Mouse (Mus musculus) liver, embryonic 13.5 days (tissue): ENCODE data around the gene Tmem262. TPM values are rescaled to one million over a fixed set of nuclear protein-coding genes. Genes with fewer than 3 reads are reported as not detected.
"Not testable (repeated sequence)": the region's sequence is repeated elsewhere in the genome, so short reads cannot be mapped to it uniquely, and the experiment has no call there.

Experiments used
- ATAC-seq: fragments of 200-750 bp; cut with Nextera tagmentation; 2 replicates; pipeline ENCODE4 v1.8.0; 2017; ENCODE audit warnings: low read depth, mild to moderate bottlenecking, moderate number of reproducible peaks, moderate library complexity
- DNase-seq: peaks from one replicate; pipeline ENCODE4 v3.0.0; 2022
- H3K27ac ChIP-seq: fragments of 300-500 bp; sonication (generic); 2 replicates; pipeline ENCODE4 v1.5.1; 2015; ENCODE audit warnings: moderate library complexity, mild to moderate bottlenecking, inconsistent platforms
- H3K27me3 ChIP-seq: fragments of 300-500 bp; sonication (generic); 2 replicates; pipeline ENCODE4 v1.6.1; 2015; ENCODE audit warnings: mild to moderate bottlenecking, inconsistent platforms
- H3K36me3 ChIP-seq: fragments of 300-500 bp; sonication (generic); 2 replicates; pipeline ENCODE4 v1.6.1; 2015; ENCODE audit warnings: mild to moderate bottlenecking, inconsistent platforms
- H3K4me1 ChIP-seq: fragments of 300-500 bp; sonication (generic); replicated peaks from 2 replicates; pipeline ENCODE4 v1.6.1; 2015; ENCODE audit warnings: inconsistent platforms
- H3K4me2 ChIP-seq: fragments of 300-500 bp; sonication (generic); 2 replicates; pipeline ENCODE4 v1.6.1; 2015; ENCODE audit warnings: inconsistent platforms, mild to moderate bottlenecking, moderate library complexity
- H3K4me3 ChIP-seq: fragments of 300-500 bp; sonication (generic); replicated peaks from 2 replicates; pipeline ENCODE4 v1.5.1; 2015; ENCODE audit warnings: mild to moderate bottlenecking, inconsistent platforms
- H3K9ac ChIP-seq: fragments of 300-500 bp; sonication (generic); 2 replicates; pipeline ENCODE4 v1.6.1; 2015; ENCODE audit warnings: mild to moderate bottlenecking, inconsistent platforms
- H3K9me3 ChIP-seq: fragments of 300-500 bp; sonication (generic); replicated peaks from 2 replicates; pipeline ENCODE4 v1.6.1; 2016; ENCODE audit warnings: inconsistent platforms
- WGBS: fragments of 180-500 bp; shearing (Covaris S2); methylation state at CpG from one replicate; pipeline ENCODE4 v1.1.7; 2015; ENCODE audit not compliant: insufficient replicate concordance; 5-methylcytosine and 5-hydroxymethylcytosine counted together
- polyA plus RNA-seq: library from polyadenylated mRNA; unstranded; fragments of >200 nt; fragmentation: Nextera tagmentation; extraction: Ambion mirVana; gene quantifications from 2 replicates; pipeline ENCODE4 v1.2.1, GENCODE M21; 2015

The Tmem262 gene
- polyA plus RNA-seq = not detected in 2 replicates

DNA sequence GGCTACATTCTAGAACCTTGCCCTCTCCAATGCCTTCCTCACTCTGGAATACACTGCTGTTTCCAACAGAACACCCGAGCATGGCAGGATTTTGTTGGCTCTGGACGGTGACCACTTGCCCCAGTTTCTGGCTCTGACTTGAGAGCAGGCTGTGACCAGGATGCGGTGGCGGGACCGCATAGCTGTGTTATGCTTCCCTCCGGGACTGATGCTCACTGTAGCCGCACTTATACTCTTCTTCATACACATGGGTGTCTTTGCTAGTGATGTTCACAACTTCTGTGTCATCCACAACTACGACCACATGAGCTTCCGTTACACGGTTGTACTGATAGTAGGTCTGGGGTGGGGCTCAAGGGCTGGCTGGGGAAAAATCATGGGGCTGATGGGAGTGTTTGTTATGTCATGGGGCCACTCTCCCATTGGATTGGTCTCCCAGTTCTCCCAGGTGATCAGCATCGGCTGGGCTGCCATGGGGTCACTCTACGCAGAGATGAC lies at the start of gene Tmem262:
TSS of gene Tmem262 (plus strand) at position 51 of the 498 bp plus-strand sequence.
- Histone ChIP-seq H3K4me2 (no peak within 1 kb of the TSS), H3K27ac (no peak within 1 kb of the TSS), H3K9me3 (no peaks in the 10 kb centered on the region), H3K4me1 (peaks cover 39% of the 10 kb centered on the region), H3K4me3 (no peak within 1 kb of the TSS), H3K36me3 (peaks cover 30% of the 10 kb centered on the region), H3K9ac (no peak within 1 kb of the TSS), H3K27me3 (no peaks in the 10 kb centered on the region)
- ATAC-seq (no peak), DNase-seq (no peak)
- WGBS = 78% methylated on average over 12 of the region's 12 CpGs

DNA sequence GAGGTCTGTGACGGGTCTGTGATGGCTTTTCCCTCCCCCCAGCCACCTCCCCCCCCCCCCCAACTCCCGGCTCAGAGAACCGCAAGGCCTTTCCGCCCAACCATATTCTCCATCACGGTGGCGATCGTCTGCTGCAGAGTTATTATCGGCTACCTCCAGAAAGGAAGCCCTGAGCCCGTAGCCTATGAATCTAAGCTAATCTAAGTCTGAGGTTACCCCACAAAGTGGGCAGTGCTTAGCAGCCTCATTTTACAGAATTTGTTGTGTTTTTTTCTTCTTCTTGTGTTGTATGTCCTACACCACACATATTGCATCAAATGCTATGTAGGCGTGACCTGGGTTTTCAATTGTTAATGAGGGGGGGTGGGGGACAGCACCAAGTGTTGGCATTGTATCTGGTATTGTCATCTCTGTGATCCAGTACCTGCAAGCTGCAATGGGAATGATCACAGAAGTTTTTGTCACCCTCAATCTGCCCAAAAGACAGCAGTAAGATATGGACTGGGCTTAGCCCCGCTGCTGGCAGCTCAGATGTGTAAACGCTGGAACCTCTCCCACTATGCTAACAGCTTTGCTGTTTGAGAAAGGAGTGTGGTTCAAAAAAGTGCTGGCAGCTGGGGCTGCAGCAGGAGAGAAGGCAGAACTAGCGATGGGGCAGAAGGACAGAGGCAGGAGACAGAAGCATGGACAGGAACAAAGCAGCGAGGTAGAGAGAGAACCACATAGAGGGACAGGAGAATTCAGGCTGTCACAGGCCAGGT lies 49.1 kb upstream of the Tmem262 start:
- Histone ChIP-seq H3K9ac (no peak overlapping the region), H3K4me1 (peaks cover 16% of the 10 kb centered on the region), H3K4me2 (no peak overlapping the region), H3K4me3 (no peak overlapping the region), H3K27ac (no peak overlapping the region), H3K9me3 (no peaks in the 10 kb centered on the region), H3K27me3 (peaks cover 6% of the 10 kb centered on the region; the same call in 1 of the 2 replicates), H3K36me3 (no peaks in the 10 kb centered on the region)
- DNase-seq (no peak), ATAC-seq (no peak)
- WGBS = 48% methylated on average over 14 of the region's 14 CpGs

DNA sequence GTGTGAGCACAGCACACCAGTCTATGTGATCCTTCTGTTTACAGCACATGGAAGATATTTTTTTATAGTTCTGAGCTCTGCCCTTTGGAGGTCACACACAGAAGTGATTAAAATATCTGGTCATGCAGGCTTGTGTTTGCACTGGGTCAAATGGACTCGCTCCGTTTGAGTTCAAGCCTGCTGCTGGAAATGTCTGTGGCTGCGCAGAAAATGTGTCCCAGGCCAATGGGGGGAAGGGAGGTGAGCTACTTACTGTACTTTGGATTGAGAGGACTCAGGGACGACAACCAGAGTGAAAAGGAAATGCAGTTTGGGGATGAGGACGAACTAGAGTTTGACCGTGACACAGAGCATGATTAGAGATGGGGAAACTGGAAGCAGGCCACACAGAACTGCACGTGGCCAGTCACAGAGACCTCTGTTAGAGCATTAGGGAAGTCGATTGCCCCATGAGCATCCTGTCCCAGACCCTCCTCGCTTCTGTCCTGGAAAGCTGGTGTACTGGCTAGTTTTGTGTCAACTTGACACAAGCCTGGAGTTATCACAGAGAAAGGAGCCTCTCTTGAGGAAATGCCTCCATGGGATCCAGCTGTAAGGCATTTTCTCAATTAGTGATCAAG lies 43.8 kb upstream of the Tmem262 start:
- no peak overlapping the region for H3K9ac ChIP-seq
- ATAC-seq = no peak
- no peak for DNase-seq
- no peaks in the 10 kb centered on the region for H3K9me3 ChIP-seq
- 47% methylated on average over 9 of the region's 9 CpGs for WGBS
- no peak overlapping the region for H3K4me3 ChIP-seq
- H3K27me3 ChIP-seq = 0 out of 2 replicates have a peak, but pooled peaks cover 3% of the 10 kb centered on the region
- H3K4me1 ChIP-seq = peaks cover 16% of the 10 kb centered on the region; the same call in 1 of the 2 replicates
- H3K4me2 ChIP-seq = no peak overlapping the region
- H3K27ac ChIP-seq = no peak overlapping the region
- no peaks in the 10 kb centered on the region for H3K36me3 ChIP-seq

DNA sequence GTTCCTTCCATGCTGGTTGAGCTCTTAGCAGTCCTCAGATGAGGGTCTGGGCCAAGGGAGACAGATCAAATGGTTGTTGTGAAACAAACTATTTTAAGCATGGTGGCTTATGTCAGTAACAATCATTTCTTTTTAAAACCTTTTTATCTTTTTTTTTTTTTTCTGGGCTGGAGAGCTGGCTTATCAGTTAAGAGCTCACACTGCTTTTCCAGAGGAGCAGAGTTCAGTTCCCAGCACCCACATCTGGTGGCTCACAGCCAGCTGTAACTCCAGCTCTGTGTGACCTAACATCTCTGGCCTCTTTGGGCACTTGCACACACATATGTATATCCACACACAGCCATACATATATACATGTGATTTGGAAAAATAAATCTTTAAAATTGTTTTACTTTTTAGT lies 42.1 kb upstream of the Tmem262 start:
- no peak overlapping the region for H3K27ac ChIP-seq
- no peak overlapping the region for H3K4me3 ChIP-seq
- H3K27me3 ChIP-seq = no peaks in the 10 kb centered on the region
- H3K9ac ChIP-seq = no peak overlapping the region
- no peaks in the 10 kb centered on the region for H3K9me3 ChIP-seq
- ATAC-seq = no peak
- no peaks in the 10 kb centered on the region for H3K36me3 ChIP-seq
- no peak for DNase-seq
- no peak overlapping the region for H3K4me2 ChIP-seq
- peaks cover 15% of the 10 kb centered on the region; the same call in 1 of the 2 replicates for H3K4me1 ChIP-seq

DNA sequence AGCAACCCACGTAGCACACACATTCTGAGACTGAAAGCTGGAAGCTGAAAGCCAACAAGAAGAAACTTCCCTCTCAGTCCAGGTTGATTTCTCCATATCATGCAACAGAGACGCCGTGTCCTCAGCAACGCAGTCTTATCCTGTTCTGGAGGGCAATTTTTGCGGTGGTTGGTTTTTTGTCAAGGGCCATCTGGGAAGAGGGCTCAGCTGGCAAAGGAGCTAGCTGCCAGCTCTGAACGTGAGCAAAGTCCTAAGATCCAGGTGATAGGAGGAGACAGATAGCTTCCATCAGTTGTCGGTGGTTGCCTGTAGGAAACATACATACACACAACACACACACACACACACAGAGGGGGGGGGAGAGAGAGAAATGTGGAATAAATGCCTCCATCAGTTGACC lies 41.5 kb upstream of the Tmem262 start:
- 67% methylated on average over 7 of the region's 7 CpGs for WGBS
- no peak overlapping the region for H3K4me2 ChIP-seq

DNA sequence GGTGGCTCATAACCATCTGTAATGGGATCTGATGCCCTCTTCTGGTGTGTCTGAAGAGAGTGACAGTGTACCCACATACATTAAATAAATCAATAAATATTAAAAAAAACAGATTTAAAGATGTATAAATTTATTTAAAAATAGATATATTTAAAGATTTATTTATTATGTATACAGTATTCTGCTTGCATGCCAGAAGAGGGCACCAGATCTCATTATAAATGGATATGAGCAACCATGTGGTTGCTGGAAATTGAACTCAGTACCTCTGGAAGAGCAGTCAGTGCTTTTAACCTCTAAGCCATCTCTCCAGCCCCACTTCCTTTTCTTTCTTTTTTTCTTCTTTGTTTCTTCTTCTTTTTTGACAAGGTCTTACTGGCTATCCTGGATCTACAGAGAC lies 39.8 kb upstream of the Tmem262 start:
- Histone ChIP-seq H3K36me3 (no peaks in the 10 kb centered on the region), H3K9me3 (no peaks in the 10 kb centered on the region), H3K27ac (no peak overlapping the region), H3K4me2 (no peak overlapping the region), H3K27me3 (no peaks in the 10 kb centered on the region), H3K9ac (no peak overlapping the region), H3K4me3 (no peak overlapping the region), H3K4me1 (peaks cover 21% of the 10 kb centered on the region)
- DNase-seq = no peak
- ATAC-seq = no peak

More for the DNA sequence above, 41.5 kb upstream of the Tmem262 start:
- DNase-seq = no peak
- H3K4me3 ChIP-seq = no peak overlapping the region
- H3K27ac ChIP-seq = no peak overlapping the region
- no peaks in the 10 kb centered on the region for H3K36me3 ChIP-seq
- no peaks in the 10 kb centered on the region for H3K9me3 ChIP-seq
- no peak overlapping the region for H3K9ac ChIP-seq
- ATAC-seq = no peak
- no peaks in the 10 kb centered on the region for H3K27me3 ChIP-seq
- peaks cover 15% of the 10 kb centered on the region; the same call in 1 of the 2 replicates for H3K4me1 ChIP-seq

DNA sequence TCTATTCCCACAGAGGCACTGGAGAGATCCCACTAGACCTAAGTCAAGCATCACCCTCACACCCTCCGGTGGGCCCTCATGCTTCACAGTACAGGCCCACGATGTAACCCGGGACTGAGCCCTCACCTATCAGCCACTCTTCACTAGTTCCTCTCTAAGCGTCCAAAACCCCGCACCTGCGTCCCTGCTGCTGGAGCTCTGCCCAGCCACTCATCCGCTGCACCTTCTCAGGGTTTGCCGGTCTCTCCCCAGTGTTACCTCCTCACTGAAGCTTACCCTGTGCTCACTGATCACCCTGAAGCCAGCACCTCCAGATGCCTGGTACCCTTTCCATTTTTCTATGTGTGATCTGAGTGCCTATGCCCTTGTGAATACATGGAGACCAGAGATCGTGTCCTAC lies 37.5 kb upstream of the Tmem262 start:
- WGBS = 76% methylated on average over 9 of the region's 9 CpGs
- DNase-seq (no peak), ATAC-seq (no peak)
- Histone ChIP-seq H3K9ac (no peak overlapping the region), H3K27me3 (no peaks in the 10 kb centered on the region), H3K4me3 (no peak overlapping the region), H3K9me3 (no peaks in the 10 kb centered on the region), H3K4me2 (no peak overlapping the region), H3K4me1 (peaks cover 20% of the 10 kb centered on the region), H3K36me3 (no peaks in the 10 kb centered on the region), H3K27ac (no peak overlapping the region)

DNA sequence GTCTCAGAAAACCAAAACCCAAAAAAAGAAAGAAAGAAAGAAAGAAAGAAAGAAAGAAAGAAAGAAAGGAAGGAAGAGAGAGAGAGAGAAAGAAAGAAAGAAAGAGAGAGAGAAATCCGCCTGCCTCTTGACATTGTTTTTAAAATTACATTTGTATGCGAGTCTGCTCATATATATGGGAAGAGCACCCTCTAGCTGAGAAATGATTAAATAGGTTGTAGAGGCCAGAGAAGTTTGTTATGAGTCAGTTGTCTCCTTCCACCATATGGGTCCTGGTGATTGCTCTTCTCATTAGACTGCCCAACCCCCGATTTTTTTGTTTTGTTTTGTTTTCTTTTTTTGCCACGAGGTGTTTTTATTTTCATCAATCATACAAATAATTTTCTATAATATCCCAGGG lies 35.7 kb upstream of the Tmem262 start:
- 45% methylated on average over 4 of the region's 4 CpGs for WGBS
- not testable (repeated sequence) for H3K9ac ChIP-seq, H3K4me3 ChIP-seq, DNase-seq, ATAC-seq, H3K27ac ChIP-seq, H3K4me2 ChIP-seq, H3K9me3 ChIP-seq, H3K27me3 ChIP-seq
- H3K4me1 ChIP-seq = peaks cover 33% of the 10 kb centered on the region
- peaks cover 13% of the 10 kb centered on the region for H3K36me3 ChIP-seq

DNA sequence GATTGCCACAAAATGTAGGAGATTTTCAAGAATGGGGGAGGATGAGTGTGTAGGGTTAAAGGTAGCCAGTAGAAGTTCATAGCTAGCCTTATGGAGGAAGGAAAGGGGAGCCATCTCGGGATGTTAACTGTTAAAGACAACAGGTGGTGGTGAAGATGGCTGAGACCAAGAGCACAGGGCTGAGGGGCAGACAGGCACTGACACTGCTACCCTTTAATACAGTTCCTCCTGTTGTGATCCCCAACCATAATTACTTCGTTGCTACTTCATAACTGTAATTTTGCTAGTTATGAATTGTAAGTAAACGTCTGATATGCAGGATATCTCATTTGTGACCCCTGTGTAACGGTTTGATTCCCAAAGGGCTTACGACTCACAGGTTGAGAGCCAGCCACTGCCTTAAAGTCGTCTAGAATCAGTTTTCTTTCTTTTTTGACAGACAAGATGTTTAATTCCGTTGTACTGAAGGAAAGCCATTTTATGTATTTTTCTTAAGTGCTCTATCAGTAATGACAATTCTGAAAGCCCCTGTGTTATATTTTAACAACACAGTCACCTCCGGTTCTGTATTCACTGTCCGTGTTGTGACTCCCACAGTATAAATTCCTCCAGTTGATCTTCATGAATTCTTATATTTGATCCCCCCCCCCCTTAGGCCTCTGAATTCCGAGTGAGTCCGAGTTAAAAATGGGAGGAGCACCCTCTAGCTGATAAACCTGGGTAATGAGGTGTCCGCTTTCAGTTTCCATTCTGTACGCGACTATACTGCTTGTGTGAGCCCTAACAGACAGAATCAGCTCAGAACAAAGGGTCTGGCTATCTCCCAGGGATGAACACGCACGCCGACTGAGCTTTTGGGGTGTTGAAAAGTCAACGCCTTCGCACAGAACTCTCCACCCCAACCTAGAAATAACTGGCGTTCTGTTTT lies 34.2 kb upstream of the Tmem262 start:
- Histone ChIP-seq H3K4me3 (peak overlapping the region; percentile 89), H3K4me2 (peak overlapping the region; percentile 97), H3K4me1 (peaks cover 38% of the 10 kb centered on the region), H3K9ac (peak overlapping the region; percentile 93), H3K27ac (peak overlapping the region; percentile 96), H3K36me3 (peaks cover 28% of the 10 kb centered on the region), H3K9me3 (no peaks in the 10 kb centered on the region), H3K27me3 (no peaks in the 10 kb centered on the region)
- DNase-seq = no peak
- WGBS = 11% methylated on average over 20 of the region's 20 CpGs
- ATAC-seq = peak; percentile 52

DNA sequence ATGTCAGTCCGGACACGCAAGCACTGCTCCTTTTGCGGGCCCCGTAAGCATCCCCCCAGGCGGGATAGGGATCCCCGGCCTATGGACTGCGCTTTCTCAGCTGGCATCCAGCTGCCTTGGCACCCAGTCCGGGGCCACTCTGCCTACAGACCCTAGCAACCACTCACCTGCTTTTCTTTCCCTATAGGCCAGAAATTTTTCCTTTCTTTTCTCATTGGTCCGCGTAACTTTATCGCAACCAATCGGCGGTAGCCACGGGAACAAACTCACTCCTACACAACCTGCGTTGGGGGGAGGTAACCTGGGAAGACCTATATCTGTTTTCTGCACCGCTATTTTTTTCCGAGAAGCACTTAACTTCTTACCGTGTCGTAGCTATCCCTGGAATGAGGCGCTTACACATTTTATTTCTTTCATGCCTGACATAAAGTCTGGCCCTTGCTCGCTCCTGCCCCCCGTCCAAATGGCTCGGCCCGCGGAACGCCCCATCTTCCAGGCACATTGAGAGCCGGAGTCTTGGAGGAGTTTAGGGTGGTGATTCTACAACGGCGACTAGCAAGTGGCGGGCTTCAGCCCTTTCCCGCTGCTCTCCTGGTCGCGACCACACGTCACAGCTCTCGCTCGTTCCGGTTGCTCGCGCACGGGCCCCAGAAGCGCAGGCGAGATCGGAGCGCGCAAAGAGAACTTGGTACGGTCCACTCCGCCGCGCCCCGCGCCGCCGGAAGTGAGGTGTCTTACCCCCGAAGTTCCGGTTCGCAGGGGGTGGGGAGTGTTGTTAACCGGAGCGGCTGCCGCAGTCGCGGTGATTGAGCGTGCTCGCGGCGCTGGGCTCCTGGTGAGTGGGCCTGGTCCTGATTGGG lies 33.3 kb upstream of the Tmem262 start, which contains the start of gene Syvn1:
TSS of gene Syvn1 (plus strand) at position 283 of the 860 bp plus-strand sequence.
- Histone ChIP-seq H3K4me3 (peak within 1 kb of the TSS; percentile 89), H3K4me2 (peak within 1 kb of the TSS; percentile 97), H3K4me1 (peaks cover 38% of the 10 kb centered on the region), H3K36me3 (peaks cover 37% of the 10 kb centered on the region), H3K27me3 (no peaks in the 10 kb centered on the region), H3K9me3 (no peaks in the 10 kb centered on the region), H3K27ac (peak within 1 kb of the TSS; percentile 96), H3K9ac (peak within 1 kb of the TSS; percentile 93)
- WGBS = under 1% methylated on average over 65 of the region's 65 CpGs
- DNase-seq = peak; percentile 90
- peak; percentile 87 for ATAC-seq
